Mouse (Mus musculus): ENCODE measurements around the gene Foxp1.

- TF ChIP-seq CTCF (IDR thresholded peaks at IDR 0.05; ENCODE audit: low read depth, low read length), result no peak
- TF ChIP-seq POLR2A (IDR thresholded peaks at IDR 0.05; ENCODE audit: borderline replicate concordance, low read depth, low read length), result no peak
Observed at GRCm38 (mm10) chr6:99058688-99059087, 463.8 kb downstream of the Foxp1 start.
